Mouse (Mus musculus) ES-E14 (cell line): ENCODE results near the gene Tacc2. TPM values are rescaled to one million over a fixed set of nuclear protein-coding genes. Genes with fewer than 3 reads are reported as not detected.

Source experiments
- DNase-seq: peaks from one replicate; pipeline ENCODE4 v3.0.0-alpha.2; 2013; ENCODE audit warnings: low read depth, low spot score
- H3K27ac ChIP-seq: 2 replicates; pipeline ENCODE4 v1.5.1; 2012; ENCODE audit warnings: low read depth, mild to moderate bottlenecking, low read length, moderate library complexity, mixed read lengths; ENCODE audit not compliant: poor library complexity, insufficient read depth, severe bottlenecking
- H3K36me3 ChIP-seq: 2 replicates; pipeline ENCODE4 v1.6.1; 2012; ENCODE audit warnings: mild to moderate bottlenecking, low read length, moderate library complexity, mixed read lengths; ENCODE audit not compliant: control insufficient read depth, poor library complexity, insufficient read depth, severe bottlenecking
- H3K4me1 ChIP-seq, 2 experiments: fragments of 150-350 bp in 1 of 2; sonication (generic) in 1 of 2; 2 replicates each; pipeline ENCODE4 v1.6.1; 2012; ENCODE audit warnings: low read length in 2 of 2, mild to moderate bottlenecking in 1 of 2, mixed read lengths in 1 of 2; ENCODE audit not compliant: control insufficient read depth in 2 of 2, insufficient read depth in 2 of 2, poor library complexity in 1 of 2
- H3K4me3 ChIP-seq, 2 experiments: fragments of 150-350 bp in 1 of 2; sonication (generic) in 1 of 2; 2 replicates each; pipeline ENCODE4 v1.5.1; 2012; ENCODE audit warnings: low read length in 2 of 2, low read depth in 1 of 2, mild to moderate bottlenecking in 1 of 2, mixed read lengths in 1 of 2; ENCODE audit not compliant: insufficient read depth in 1 of 2, poor library complexity in 1 of 2, severe bottlenecking in 1 of 2
- H3K9ac ChIP-seq: 2 replicates; pipeline ENCODE4 v1.6.1; 2012; ENCODE audit warnings: low read depth, mild to moderate bottlenecking, low read length, mixed read lengths; ENCODE audit not compliant: poor library complexity, insufficient read depth, severe bottlenecking
- H3K9me3 ChIP-seq: fragments of 150-350 bp; sonication (generic); 2 replicates; pipeline ENCODE4 v1.6.1; 2012; ENCODE audit warnings: low read depth, mild to moderate bottlenecking, low read length; ENCODE audit not compliant: control insufficient read depth, insufficient read depth
- CHD2 ChIP-seq: IDR thresholded peaks from 2 replicates; pipeline ENCODE4 v1.6.1; 2014; ENCODE audit warnings: mild to moderate bottlenecking, low read depth, low read length, inconsistent platforms
- HCFC1 ChIP-seq: IDR thresholded peaks from 2 replicates; pipeline ENCODE4 v1.6.1; 2012; ENCODE audit warnings: low read length, inconsistent platforms, borderline replicate concordance; ENCODE audit not compliant: insufficient read depth
- MAFK ChIP-seq: IDR thresholded peaks from 2 replicates; pipeline ENCODE4 v1.6.1; 2014; ENCODE audit warnings: mild to moderate bottlenecking, low read depth, low read length, inconsistent platforms; ENCODE audit not compliant: insufficient read depth
- ZC3H11A ChIP-seq: IDR thresholded peaks from 2 replicates; pipeline ENCODE4 v1.6.1; 2012; ENCODE audit warnings: low read depth, mild to moderate bottlenecking, inconsistent platforms, low read length, borderline replicate concordance
- ZNF384 ChIP-seq: IDR thresholded peaks from 2 replicates; pipeline ENCODE4 v1.6.1; 2012; ENCODE audit warnings: low read depth, low read length, inconsistent platforms
- in situ Hi-C, 2 experiments: fragments of 600-800 bp; cut with MboI; formaldehyde crosslinking; loops; one replicate each; pipeline ENCODE4 v1.15.1; 2025; ENCODE audit warnings: low sequenced_read_pairs in 2 of 2, inconsistent platforms in 1 of 2; ENCODE audit not compliant: unreplicated experiment in 2 of 2
- total RNA-seq: library from RNA; depleted of rRNA; stranded (reverse); fragments of 300-350 nt; gene quantifications from 2 replicates; pipeline ENCODE4 v1.2.3, GENCODE M21; 2012

The Tacc2 gene
- total RNA-seq, 1 experiment, result 23.2 TPM

DNA sequence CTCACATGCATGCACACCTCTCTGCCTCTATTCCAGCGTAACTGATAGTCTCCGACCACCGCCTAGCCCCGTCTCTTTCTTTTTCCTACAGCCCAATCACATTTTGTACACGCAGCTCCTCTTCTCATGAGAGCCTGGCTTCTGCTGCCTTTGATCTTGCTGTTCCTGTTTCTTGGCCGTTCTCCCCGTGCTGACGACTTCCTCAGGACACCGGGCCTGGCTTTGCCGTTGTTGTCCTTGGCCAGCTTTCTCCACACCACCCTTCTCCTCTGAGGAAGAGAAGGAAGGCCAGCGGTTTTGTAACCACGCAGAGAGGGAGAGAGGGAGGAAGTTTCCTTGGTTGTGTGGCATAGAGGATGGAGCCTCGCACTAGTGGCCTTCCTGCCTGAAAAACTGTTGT lies 80.5 kb downstream of the Tacc2 start:
- H3K9ac ChIP-seq, result no peak overlapping the region
- DNase-seq, result no peak
- in situ Hi-C loops, result no loop called here
- no peak overlapping the region for H3K4me3 ChIP-seq
- no peaks in the 10 kb centered on the region for H3K36me3 ChIP-seq
- peaks cover 4 to 8% of the 10 kb centered on the region in 2 experiments; a peak in 2 of 4 replicates for H3K4me1 ChIP-seq
- no peak overlapping the region for H3K27ac ChIP-seq
- no peaks in the 10 kb centered on the region for H3K9me3 ChIP-seq
- TF ChIP-seq ZNF384 (no peak), HCFC1 (no peak), ZC3H11A (no peak), CHD2 (no peak), MAFK (no peak)

DNA sequence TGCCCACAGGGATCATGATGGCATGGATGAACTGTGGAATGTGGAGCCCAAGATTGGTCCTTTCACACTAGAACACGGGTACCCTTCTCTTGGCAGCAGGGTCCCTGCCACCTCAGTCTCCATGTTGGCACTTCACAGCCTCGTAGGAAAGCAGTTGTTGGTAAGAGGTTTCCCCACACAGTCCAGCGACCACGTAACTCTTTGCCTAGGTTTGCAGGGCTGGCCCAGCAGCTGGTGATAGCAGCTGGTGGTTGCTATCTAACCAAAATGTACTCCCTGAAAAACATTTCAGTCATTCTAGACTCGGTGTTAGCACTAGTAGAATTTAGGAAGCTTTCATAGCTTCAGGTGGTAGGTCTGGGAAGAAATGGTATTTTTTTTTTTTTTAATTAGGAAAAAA lies 81.9 kb downstream of the Tacc2 start:
- no peak for TF ChIP-seq HCFC1
- no peak for TF ChIP-seq CHD2
- no peak for TF ChIP-seq ZC3H11A
- no peak for TF ChIP-seq MAFK
- no peak for TF ChIP-seq ZNF384
- Histone ChIP-seq H3K9me3 (no peaks in the 10 kb centered on the region), H3K27ac (no peak overlapping the region), H3K9ac (no peak overlapping the region), H3K36me3 (peaks cover 3% of the 10 kb centered on the region; the same call in 1 of the 2 replicates), H3K4me3 (no peak overlapping the region), H3K4me1 (peaks cover 7 to 8% of the 10 kb centered on the region in 2 experiments)
- in situ Hi-C loops, result no loop called here
- no peak for DNase-seq

DNA sequence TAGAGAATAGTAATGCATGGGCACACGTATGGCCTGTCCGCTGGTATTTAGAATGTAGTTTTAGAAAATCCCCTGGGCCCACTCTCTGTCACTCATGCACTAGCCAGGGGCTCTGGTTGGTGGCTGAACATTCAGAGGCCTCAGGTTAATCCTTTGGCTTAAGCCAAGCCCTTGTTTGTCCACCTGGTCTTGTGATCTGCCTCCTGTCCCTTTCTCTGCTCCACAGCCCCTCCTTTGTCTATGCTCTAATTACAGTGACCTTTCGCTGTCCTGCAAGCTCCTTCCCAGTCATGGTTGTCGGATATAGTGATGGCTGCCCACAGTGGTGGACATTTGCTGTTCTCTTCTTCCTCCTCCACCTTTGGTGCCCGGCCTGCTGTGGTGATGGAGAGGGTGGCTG lies 85.0 kb downstream of the Tacc2 start:
- Histone ChIP-seq H3K4me1 (peaks cover 8% of the 10 kb centered on the region in 2 experiments), H3K4me3 (no peak overlapping the region), H3K9ac (peak overlapping the region; percentile 1), H3K27ac (peak overlapping the region; percentile 33; the same call in 1 of the 2 replicates), H3K36me3 (peaks cover 8% of the 10 kb centered on the region; the same call in 1 of the 2 replicates), H3K9me3 (no peaks in the 10 kb centered on the region)
- TF ChIP-seq ZNF384, result no peak
- no peak for TF ChIP-seq HCFC1
- no peak for TF ChIP-seq MAFK
- TF ChIP-seq ZC3H11A, result no peak
- no peak for TF ChIP-seq CHD2
- in situ Hi-C loops, result no loop called here
- no peak for DNase-seq

DNA sequence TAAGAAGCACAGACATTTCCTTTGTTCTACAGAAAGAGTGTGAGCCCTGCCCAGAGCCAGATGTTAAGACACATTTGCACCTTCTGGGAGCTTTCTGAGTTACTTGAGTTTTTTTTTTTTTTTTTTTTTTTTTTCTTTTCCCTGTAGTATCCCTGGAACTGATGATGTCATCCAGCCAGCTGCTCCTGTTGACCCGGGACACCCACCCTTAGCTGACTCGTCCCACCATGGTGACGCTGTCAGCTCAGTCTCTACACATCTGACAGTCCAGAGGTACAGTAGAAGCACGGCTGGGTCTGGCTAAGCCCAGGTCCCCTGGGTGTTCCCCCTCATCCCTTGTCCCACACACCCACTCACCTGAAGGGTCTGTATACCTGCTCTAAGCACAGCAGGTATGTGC lies 85.6 kb downstream of the Tacc2 start:
- 0 out of 2 replicates have a peak overlapping the region, but pooled peaks have one; percentile 29 for H3K27ac ChIP-seq
- in situ Hi-C loops, result no loop called here
- H3K4me1 ChIP-seq, result peaks cover 8% of the 10 kb centered on the region in 2 experiments

DNA sequence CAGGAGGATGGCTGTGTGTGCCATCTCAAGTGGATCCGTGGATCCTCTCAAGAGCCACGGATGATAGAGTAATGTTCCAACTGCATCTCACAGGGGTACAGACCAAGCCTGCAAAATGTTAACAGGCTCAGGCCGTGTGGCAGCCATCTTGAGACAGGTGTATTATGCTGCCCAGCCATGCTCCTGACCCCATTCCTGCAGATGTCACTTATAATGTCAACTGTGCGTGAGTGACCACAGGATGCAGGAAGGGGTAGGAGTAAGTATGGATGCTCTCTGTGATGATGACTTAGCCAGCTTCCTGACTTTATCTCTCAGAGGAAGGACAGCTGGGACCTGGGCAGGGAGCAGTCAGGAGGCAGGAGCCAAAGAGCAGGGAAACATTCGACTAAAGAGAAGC lies 86.8 kb downstream of the Tacc2 start:
- H3K4me1 ChIP-seq, result peaks cover 8% of the 10 kb centered on the region in 2 experiments
- no peak overlapping the region for H3K4me3 ChIP-seq
- in situ Hi-C loops, result no loop called here
- TF ChIP-seq ZC3H11A, result no peak
- TF ChIP-seq CHD2, result no peak
- TF ChIP-seq MAFK, result no peak
- no peak for TF ChIP-seq ZNF384
- no peak for TF ChIP-seq HCFC1
- no peak overlapping the region for H3K27ac ChIP-seq
- H3K36me3 ChIP-seq, result peaks cover 8% of the 10 kb centered on the region; the same call in 1 of the 2 replicates
- H3K9ac ChIP-seq, result no peak overlapping the region
- H3K9me3 ChIP-seq, result no peaks in the 10 kb centered on the region
- no peak for DNase-seq

More for the DNA sequence above, 85.6 kb downstream of the Tacc2 start:
- TF ChIP-seq ZNF384 (peak; percentile 93), ZC3H11A (no peak)
- Histone ChIP-seq H3K9ac (no peak overlapping the region), H3K9me3 (no peaks in the 10 kb centered on the region), H3K36me3 (peaks cover 8% of the 10 kb centered on the region; the same call in 1 of the 2 replicates), H3K4me3 (no peak overlapping the region)
- no peak for DNase-seq
